Mouse (Mus musculus) erythroblast, adult 5-6 weeks (primary cell): ENCODE data around the gene Scpep1. TPM values are rescaled to one million over a fixed set of nuclear protein-coding genes. Genes with fewer than 3 reads are reported as not detected.
"Not testable (repeated sequence)": the region's sequence is repeated elsewhere in the genome, so short reads cannot be mapped to it uniquely, and the experiment has no call there.

Experiments
- ATAC-seq: replicated peaks from 2 replicates; pipeline ENCODE4 v1.8.0; 2016; ENCODE audit warnings: moderate number of reproducible peaks, mild to moderate bottlenecking, moderate TSS enrichment, inconsistent platforms; ENCODE audit not compliant: poor library complexity, low FRiP score, severe bottlenecking
- total RNA-seq, 2 experiments: library from RNA; stranded (forward) in 1 of 2; stranded (reverse) in 1 of 2; fragments of 150-400 nt in 1 of 2; fragments of 200-764, 138-1000 nt in 1 of 2; gene quantifications; 2 replicates each; pipeline versions ENCODE4 v1.2.3 to v1.2.4; 2015 to 2017; ENCODE audit warnings: low replicate concordance in 2 of 2

Gene Scpep1
- total RNA-seq, 2 experiments from 2014 or later, result 4.6 to 15.2 TPM

DNA sequence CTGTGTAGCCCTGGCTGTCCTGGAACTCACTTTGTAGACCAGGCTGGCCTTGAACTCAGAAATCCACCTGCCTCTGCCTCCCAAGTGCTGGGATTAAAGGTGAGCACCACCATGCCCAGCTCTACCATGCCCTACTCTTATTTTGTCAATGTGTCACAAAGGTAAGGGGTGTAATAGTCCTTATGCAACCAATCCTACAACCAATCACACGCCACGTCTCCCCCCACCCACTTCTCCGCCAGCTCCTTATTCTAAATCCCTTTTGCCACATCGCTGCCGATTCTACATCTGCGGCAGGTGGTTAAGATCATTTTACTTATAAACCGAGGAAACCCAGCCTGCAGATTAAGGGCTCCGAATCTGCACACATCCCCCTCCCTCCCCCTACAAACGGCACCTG, 22.2 kb downstream of the Scpep1 start:
- ATAC-seq, result no peak

DNA sequence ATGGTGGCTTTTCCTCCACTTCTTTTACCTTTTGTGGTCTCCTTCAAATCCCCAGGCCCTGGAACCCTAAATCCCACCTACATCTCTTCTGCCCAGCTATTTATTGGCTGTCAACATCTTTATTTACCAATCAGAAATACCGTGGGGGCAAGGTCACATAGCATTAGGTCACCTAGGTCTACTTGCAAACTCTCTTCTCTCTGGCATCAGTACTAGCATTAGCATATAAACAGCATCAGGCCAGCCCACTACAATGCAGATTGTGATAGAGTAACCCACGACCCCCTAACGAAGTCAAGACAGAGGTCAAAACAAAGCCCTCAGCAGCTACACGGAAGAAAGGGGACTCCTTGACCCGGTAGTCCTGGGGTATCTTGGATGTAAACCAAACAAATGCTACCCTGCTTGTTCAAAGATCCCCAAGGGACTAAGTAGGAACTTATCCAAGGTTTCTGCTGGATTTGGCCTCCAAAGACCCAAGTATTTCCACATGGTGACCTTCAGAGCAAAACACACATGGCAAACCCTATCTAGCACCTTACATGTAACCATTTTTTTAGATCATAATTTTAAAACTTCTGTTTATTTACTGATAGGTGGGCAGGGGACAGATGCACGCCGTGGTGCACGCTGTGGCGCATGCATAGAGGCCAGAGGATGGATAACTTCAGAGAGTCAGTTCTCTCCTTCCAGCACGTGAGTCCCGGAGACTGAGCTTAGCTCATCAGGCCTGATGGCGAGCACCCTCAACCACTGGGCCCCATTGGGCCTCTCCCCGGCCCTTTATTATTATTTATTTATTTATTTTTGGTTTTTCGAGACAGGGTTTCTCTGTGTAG, 23.4 kb downstream of the Scpep1 start:
- no peak for ATAC-seq

DNA sequence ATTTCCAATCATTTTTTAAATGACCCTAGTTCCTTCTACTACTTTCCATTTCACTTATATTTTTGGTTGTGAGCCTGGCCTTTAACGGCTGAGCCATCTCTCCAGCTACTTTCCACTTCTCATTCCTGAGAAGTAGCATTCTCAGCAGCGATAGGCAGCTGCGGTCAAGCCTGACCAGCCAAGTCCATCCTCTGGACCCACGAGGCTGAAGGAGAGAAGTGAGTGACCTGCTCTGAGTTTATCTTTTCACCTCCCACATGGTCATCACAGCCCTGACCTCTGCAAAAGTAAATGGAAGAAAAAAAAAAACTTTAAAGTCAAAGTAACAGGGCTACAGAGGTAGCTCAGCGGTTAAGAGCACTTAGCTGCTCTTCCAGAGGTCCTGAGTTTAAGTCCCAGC, 28.7 kb downstream of the Scpep1 start:
- ATAC-seq, result no peak

DNA sequence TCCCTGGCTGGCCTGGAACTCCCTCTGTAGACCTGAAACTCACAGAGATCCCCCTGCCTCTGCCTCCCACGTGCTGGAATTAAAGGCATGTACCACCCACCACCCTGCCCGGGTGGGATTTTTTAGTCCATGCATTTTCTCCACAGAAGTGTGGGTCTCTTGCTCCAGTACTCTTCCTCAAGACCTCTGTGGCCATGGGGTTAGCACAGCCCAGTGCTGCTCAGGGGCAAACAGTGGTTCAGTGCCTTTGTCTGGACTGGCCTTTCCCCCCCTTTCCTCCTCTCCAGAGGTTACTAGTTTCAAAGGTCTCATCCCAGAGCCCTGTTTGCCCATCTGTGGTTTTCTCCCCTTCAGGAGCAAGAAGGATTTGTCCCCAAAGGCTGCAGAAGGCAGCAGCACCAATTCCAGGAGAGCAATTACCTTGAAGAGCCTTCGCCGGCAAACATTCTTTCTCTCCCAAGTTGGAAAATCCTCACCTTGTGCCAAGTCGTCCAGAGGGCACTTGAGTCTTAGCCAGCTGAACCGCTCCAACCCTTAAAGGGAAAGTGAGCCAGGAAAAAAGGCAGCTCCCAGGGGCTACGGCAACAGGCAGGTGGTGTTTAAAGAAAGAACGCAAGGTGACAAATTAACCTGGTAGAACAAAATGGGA, 45.8 kb downstream of the Scpep1 start:
- ATAC-seq, result no peak

DNA sequence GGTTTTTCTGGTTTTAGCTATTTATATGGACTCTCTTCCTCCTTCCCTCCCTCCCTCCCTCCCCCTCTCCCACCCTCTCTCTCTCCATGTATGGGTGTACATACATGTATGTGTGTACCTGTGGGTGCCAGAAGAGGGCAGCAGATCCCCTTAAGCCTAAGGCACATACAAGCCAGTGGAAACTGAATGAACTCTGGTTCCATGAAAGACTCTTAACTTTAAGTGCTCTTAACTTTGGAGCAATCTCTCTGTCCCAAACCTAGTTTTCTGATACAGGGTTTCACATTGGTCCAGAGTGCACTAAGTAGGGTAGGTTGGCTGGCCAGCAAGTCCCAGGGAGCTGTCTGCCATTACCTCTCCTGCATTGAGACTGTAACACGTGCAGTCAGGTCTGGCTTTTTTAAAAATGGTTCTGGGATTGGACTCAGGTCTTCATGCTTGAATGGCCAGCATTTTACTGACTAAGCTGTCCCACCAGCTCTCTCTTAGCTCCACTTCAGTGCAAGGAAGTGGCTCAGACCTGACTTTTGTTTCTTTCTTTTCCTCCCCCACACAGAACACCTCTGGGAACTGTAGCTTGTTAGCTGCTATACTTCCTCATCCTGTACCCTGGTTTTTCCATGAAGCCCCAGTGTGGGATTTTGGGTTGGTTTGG, 46.6 kb downstream of the Scpep1 start:
- no peak for ATAC-seq

DNA sequence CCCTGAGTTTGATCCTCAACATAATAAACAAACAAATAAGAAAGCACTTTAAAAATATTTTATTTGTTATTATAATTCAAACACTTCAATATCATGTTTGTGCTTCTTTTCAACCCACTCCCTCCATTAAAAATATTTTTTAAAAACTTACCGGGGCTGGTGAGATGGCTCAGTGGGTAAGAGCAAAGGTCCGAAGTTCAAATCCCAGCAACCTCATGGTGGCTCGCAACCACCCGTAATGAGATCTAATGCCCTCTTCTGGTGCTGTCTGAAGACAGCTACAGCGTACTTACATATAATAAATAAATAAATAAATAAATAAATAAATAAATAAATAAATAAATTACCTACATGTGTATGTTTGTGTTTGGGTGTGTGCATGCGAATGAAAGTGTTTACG, 47.4 kb downstream of the Scpep1 start:
- no peak for ATAC-seq

DNA sequence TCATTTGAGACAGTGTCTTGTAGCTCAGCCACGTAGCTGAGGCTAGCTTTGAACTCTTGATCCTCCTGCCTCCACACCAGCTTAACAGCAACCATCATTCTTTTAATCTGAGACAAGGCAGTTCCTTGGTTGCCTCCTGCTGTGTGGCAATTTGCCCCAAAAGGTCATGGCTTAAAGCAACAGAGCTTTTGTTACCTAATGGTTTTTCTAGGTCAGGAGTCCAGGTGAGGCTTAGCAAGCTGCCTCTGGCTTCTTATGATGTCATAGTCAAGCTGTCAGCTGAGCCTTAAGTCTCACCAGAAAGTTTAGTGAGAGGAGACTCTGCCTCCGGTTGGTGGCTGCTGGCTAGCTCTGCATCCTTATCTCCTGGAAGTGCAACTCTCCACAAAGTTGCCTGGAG, 49.6 kb downstream of the Scpep1 start:
- no peak for ATAC-seq

DNA sequence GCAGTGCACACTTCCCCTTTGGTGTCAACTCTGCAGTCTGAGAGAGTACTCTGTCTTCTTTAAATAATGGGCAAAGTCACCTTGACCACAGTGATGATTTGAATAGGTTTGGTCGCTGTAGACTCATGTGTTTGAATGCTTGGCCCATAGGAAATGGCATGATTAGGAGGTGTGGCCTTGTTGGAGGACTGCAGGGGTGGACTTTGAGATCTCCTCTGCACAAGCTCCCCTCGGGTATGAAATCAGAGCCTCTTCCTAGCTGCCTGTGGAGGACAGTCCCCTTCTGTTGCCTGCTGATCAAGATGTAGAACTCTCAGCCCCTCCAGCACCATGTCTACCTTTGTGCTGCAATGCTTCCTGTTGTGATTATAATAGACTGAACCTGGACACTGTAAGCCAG, 51.2 kb downstream of the Scpep1 start:
- no peak for ATAC-seq

DNA sequence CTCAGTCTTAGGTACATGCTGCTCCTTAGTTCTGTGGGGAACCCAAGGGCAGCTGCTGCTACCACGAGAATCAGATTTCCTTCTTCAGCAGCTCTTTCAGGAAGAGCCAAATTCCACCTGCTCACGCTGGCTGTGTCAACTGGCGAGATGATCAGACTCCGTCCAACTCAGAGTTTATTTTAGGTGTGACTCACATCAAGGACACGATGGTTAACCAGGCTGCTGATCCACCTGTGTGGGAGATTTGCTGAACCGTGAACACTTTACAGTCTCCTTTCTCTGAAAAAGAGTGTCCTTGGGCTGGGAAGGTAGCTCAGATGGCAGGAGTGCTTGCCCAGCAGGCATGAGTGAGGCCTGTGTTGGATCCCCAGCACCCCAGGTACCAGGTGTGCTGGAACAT, 52.5 kb downstream of the Scpep1 start:
- ATAC-seq, result no peak

DNA sequence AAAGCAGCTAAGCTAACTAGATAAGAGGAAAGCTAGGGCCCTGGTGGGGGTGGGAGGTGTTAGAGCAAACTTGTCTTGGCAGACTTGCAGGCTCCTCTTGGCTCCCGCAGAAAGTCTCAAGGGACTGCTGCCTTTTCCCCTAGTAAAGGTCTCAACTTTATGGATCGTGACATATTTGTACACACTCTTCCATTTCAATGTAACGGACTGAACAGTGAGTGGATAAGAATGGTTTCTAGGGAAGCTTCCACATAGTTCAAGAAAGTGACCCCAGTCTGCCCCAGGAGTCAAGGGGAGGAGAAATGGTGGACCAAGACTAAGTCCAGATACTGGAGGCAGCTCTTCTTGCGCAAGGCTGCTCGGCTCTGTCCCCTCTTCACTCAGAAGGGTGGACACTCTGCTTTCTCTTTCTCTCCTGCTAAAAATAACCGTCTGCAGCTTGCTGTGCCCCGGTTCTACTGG, 53.9 kb downstream of the Scpep1 start:
- ATAC-seq, result no peak

DNA sequence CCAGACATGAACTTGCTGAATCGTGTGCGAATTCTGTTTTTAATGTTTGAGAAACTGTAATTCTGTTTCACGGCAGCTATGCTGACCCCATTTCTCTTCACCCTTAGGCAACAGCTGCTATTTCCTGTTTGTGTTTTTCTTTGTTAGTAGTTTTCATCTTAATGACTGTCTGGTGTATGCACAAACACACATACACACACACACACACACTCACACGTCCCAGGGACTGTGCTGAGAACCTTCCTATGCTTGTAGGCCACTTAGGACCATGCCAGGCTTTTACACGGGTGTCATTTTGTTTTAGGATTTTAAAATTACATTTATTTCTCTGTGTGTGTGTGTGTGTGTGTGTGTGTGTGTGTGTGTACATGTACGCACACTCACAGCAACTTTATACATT, 55.7 kb downstream of the Scpep1 start:
- no peak for ATAC-seq

DNA sequence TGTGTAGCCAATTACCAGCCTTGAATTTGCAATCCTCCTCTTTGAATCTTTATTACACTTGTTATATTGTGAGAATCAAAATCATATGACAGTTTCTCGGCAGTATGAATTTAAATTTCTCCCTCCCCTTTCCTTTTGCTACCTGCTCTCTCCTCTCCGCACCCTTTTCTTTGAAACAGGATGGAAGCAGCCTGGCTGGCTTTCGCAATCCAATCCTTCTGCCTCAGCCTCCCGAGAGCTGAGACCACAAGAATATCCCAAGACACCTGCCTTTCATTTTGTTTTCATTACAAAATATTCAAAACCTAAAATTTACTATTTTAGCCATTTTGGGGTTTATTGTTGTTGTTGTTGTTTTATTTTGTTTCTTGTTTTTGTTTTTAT, 56.9 kb downstream of the Scpep1 start:
- no peak for ATAC-seq

DNA sequence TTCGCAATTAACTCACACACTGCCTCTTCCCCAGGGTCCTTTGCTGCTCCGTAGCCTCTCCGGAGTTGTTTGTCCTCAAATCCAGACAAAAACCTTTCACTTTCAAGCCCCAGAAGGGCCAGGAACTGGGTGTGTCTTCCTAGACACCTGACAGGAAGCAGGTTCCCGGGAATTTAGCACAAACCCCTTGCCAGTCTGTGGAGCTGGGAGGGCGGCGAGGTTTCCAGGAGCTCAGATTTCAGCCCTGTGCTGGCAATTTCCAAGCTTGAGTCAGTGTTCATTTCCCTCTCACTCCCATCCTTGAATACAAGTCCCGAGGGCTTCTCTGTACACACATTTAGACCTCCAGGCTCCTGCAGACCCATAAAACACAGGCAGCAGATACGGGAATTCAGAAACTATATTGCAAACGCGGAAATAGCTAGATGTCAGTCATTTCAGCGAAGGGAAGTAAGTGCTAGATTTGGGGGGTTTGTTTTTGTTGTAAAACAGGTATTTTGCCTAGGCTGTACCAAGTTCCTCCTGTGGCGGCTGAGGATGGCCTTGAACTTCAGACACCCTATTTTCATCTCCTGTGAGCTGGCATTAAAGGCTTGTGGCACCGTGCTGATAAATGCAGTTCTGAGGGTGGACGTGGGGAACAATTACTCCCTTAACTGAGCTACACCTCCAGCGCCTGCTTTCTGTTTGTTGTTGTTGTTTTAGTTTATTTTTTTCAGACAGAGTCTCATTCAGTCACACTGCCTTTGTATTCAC, 57.5 kb downstream of the Scpep1 start:
- ATAC-seq, result no peak

DNA sequence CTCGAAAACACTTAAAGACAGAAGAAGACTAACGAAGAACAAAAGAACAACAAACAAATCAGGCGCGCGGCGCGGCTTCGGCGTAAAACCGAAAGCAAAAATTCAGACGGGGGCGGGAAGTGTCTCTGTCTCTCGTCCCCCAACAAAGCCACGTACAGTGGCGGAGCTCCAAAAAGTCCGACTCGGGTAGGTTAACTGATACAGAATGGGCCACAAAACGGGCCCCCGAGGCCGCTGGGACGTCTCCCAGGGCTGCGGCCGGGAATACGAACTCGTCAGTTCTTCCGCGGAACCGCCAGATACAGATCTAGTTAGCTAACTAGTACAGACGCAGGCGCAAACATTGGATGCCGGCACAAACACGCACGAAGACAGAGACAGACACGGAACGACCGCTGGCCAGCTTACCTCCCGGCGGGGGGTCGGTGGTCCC, 59.4 kb downstream of the Scpep1 start:
- not testable (repeated sequence) for ATAC-seq

DNA sequence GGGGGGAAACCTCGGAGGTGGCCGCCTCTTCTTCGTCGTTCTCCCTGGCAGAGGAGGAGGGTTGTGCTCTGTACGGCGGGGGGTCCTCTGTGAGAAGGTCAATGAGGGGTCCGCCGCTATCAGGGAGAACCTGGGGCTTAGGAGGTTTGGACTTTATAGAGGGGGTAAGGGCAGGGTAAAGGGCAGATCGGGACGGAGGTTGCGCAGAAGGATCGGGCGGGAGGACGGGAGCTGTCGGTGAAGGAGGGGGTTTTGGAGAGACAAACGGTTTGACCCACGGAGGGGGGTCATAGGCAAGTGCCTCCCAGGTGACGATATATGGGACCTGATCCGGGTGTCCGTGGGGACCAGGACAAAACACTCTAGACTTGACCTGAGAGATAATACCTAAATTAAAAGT, 60.0 kb downstream of the Scpep1 start:
- ATAC-seq, result not testable (repeated sequence)

DNA sequence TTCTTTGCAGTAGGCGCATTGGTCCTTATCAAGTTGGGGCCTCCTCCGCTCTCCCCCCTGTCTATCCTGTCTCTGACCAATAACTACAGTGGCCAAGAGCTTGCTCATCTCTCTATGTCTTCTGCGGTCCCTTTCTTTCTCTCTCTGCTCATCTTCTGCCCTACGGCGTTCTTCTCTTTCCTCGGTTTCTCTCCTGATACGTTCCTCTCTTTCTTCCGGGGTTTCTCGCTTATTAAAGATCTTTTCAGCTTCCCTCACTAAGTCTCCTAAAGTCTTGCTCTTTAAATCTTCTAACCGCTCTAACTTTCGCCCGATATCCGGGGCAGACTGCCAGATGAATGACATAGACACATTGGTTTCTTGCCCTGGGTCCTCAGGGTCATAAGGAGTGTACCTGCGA, 61.0 kb downstream of the Scpep1 start:
- ATAC-seq, result not testable (repeated sequence)

DNA sequence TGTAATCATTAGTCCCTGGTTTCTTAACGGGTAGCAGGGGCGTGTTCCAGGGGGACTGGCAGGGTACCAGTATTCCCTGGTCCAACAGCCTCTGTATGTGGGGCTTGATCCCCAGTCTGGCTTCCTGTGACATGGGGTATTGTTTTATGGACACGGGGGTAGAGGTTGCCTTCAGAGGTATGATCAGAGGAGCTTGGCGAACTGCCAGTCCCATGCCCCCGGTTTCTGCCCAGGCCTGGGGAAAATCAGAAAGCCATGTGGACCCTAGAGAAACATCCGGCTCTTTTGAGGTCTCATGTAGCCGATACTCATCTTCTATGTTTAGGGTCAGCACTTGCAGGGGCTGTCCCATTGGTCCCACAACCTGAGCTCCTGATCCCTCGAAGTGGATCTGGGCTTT, 61.8 kb downstream of the Scpep1 start:
- ATAC-seq, result not testable (repeated sequence)

DNA sequence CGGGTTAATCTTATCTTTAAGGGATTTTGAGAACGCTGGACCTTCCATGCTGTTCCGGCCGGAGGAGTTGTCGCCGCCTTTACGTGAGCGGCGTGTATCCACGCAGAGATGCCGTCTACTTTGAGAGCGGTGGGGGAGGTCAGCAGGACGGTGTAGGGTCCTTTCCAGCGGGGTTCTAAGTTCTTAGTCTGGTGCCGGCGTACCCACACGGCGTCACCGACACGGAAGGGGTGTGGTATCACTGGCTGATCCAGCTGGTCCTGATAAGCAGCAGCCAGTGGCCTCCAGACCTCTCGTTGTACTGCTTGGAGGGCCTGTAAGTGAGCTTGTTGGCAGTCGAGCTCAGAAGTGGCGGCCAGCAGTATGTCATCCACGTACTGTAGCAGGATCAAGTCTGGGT, 62.5 kb downstream of the Scpep1 start:
- ATAC-seq, result not testable (repeated sequence)

DNA sequence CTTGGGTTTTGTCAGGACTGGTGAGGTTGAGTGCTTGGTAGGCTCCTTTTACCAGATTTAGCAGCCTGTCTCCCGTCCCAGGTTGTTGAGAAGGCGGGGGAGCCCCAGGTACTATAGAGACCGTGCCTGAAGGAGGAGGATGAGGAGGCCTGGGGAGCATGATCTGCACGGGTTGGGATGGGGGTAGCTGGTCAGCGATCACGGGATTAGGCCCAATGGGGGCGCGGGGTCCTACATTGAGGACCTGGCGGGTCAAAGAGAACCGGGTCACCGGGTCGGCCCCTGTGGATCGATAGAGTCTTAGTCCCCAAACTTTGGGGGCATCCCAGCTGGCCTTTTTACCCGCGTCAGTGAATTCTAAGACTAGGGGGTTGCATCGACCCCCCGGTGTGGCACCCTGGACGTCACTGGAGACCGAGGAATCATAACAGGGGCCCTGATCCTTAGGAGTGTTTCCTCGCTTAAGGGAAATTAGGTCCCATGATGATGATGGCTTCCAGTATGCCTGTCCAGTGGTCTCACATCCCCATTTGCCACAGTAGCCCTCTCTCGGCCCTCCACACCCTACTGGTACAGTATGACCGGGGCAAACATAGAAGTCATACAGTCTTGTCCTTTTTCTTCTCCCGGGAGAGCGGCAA, 63.2 kb downstream of the Scpep1 start:
- not testable (repeated sequence) for ATAC-seq

DNA sequence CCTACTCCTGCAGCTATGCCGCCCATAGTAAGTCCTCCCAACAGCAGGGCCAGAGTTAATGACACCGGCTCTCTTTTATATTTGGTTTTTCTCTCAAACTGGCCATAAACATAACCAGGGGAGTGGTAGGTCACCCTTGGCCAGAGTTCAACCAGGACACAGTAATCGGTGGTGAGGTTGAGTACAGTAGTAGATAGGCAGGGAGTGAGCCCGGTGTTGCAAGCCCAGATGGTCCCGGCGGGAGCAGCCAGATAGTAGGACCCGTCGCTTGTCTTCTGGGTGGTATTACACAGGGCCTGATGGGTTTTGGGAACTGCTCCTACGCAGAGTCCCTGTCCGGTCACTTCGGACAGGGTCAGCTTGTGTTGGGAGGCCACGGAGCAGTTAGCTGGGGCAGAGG, 63.8 kb downstream of the Scpep1 start:
- not testable (repeated sequence) for ATAC-seq
